In genomic region chr6:146833485-146834314, GRCm38 (mm10) we compare ENCODE assay signal across 8 mouse cellular contexts. TPM values are rescaled to one million over a fixed set of nuclear protein-coding genes. Genes with fewer than 3 reads are reported as not detected.
DNase-seq lines count a peak whose midpoint lies in the region; TF ChIP-seq lines count a peak whose summit lies in the region.
"Had no signal": no experiment of that assay in that cellular context is flagged by ENCODE, and none has a peak within 500 bp of the region (broad histone marks: within the 10 kb centered on the region; RNA-seq: fewer than 3 reads in every experiment).

No protein-coding gene starts in this region.

- no peak for TF ChIP-seq EP300 in ES-Bruce4 (IDR thresholded peaks at IDR 0.05; ENCODE audit: insufficient read depth, low read depth, low read length)

- DNase-seq in adipocyte (ENCODE audit: low spot score) = peak; percentile 88
- peak; percentile 50 for DNase-seq in fibroblast of lung, adult 2 months (ENCODE audit: low read depth)
- DNase-seq in hindbrain, embryonic 10.5 days (ENCODE audit: low spot score) = peak; percentile 71
- peak; percentile 22 for DNase-seq in layer of hippocampus, adult 9-10 months (ENCODE audit: low spot score)
- peak; percentile 79 for DNase-seq in lung, postnatal 10 days
- peak; percentile 53 for DNase-seq in right cerebral cortex, adult 18-20 months

- no peaks in the 10 kb centered on the region for H3K36me3 ChIP-seq in ES-Bruce4 (ENCODE audit: control insufficient read depth, insufficient read depth, low read length, poor library complexity, severe bottlenecking)
- H3K36me3 ChIP-seq in hindbrain, embryonic 10.5 days = no peaks in the 10 kb centered on the region

- H3K27me3 ChIP-seq in ES-Bruce4 (ENCODE audit: control insufficient read depth, insufficient read depth, low read length, poor library complexity, severe bottlenecking) = no peaks in the 10 kb centered on the region
- H3K27me3 ChIP-seq in hindbrain, embryonic 10.5 days (ENCODE audit: insufficient read depth, poor library complexity, severe bottlenecking) = no peaks in the 10 kb centered on the region
- H3K27me3 ChIP-seq: limb, embryonic 13.5 days had no signal

- peak; percentile 65 for TF ChIP-seq CTCF in ES-Bruce4 (IDR thresholded peaks at IDR 0.05; ENCODE audit: low read depth, low read length)

- 79% methylated on average over 6 of the region's 6 CpGs for WGBS in hindbrain, embryonic 10.5 days

- H3K27ac ChIP-seq in ES-Bruce4 (ENCODE audit: insufficient read depth, low read length) = no peak overlapping the region
- no peak overlapping the region for H3K27ac ChIP-seq in hindbrain, embryonic 10.5 days
- H3K27ac ChIP-seq: limb, embryonic 13.5 days had no signal

- H3K9ac ChIP-seq in ES-Bruce4 (ENCODE audit: low read depth, poor library complexity, severe bottlenecking) = no peak overlapping the region
- H3K9ac ChIP-seq: limb, embryonic 13.5 days had no signal

- no peaks in the 10 kb centered on the region for H3K4me1 ChIP-seq in ES-Bruce4 (ENCODE audit: control insufficient read depth, insufficient read depth, low read length)
- peaks cover 6% of the 10 kb centered on the region for H3K4me1 ChIP-seq in hindbrain, embryonic 10.5 days (replicated peaks)

- no peak overlapping the region for H3K4me3 ChIP-seq in ES-Bruce4 (ENCODE audit: low read depth, low read length)
- H3K4me3 ChIP-seq in hindbrain, embryonic 10.5 days = no peak overlapping the region
- H3K4me3 ChIP-seq: limb, embryonic 13.5 days had no signal

- H3K9me3 ChIP-seq in ES-Bruce4 (replicated peaks; ENCODE audit: control insufficient read depth, insufficient read depth, low read length, poor library complexity, severe bottlenecking) = no peaks in the 10 kb centered on the region
- no peaks in the 10 kb centered on the region for H3K9me3 ChIP-seq in hindbrain, embryonic 10.5 days
- H3K9me3 ChIP-seq: limb, embryonic 13.5 days had no signal

- no peak for TF ChIP-seq POLR2A in ES-Bruce4 (IDR thresholded peaks at IDR 0.05; ENCODE audit: insufficient read depth, low read length)

RNA-seq across cellular contexts. Expression of gene Smco2, which starts 16.2 kb away (rescaled TPM):
- polyA plus RNA-seq in ES-Bruce4 (2011; ENCODE audit: insufficient read depth, insufficient read length, low read depth, missing spikeins) = not detected in 2 replicates
- not detected in 2 replicates for polyA plus RNA-seq in hindbrain, embryonic 10.5 days (2016; fragmentation: Nextera tagmentation; extraction: Ambion mirVana)
- polyA plus RNA-seq: limb, embryonic 13.5 days had no signal

RNA-seq across cellular contexts. Expression of gene Arntl2, which starts 37.8 kb away (rescaled TPM):
- 18.6 and 19.5 TPM in 2 replicates for polyA plus RNA-seq in ES-Bruce4 (2011; ENCODE audit: insufficient read depth, insufficient read length, low read depth, missing spikeins)
- 1.5 and 2.1 TPM in 2 replicates for polyA plus RNA-seq in hindbrain, embryonic 10.5 days (2016; fragmentation: Nextera tagmentation; extraction: Ambion mirVana)

RNA-seq across cellular contexts. Expression of gene Ppfibp1, which starts 54.6 kb away (rescaled TPM):
- polyA plus RNA-seq in ES-Bruce4 (2011; ENCODE audit: insufficient read depth, insufficient read length, low read depth, missing spikeins) = 66.1 and 66.6 TPM in 2 replicates
- 26.8 and 34.0 TPM in 2 replicates for polyA plus RNA-seq in hindbrain, embryonic 10.5 days (2016; fragmentation: Nextera tagmentation; extraction: Ambion mirVana)

Comparison
In these comparisons a context has a peak if more than half of its experiments do, and no peak if none do; other contexts are left out.
1. DNase-seq: peak in every context shown above with its lines; median percentile 88 in adipocyte; 79 in lung, postnatal 10 days; 71 in hindbrain, embryonic 10.5 days; 53 in right cerebral cortex, adult 18-20 months; 50 in fibroblast of lung, adult 2 months; 22 in layer of hippocampus, adult 9-10 months.